Mouse (Mus musculus) small intestine, adult 2 months (tissue): ENCODE data around the gene Paox. TPM values are rescaled to one million over a fixed set of nuclear protein-coding genes. Genes with fewer than 3 reads are reported as not detected.

Source experiments
- H3K27ac ChIP-seq: fragments of 200-500 bp; 2 replicates; pipeline ENCODE4 v1.5.1; 2012; ENCODE audit warnings: low read depth, low read length, control low read depth, inconsistent platforms; ENCODE audit not compliant: insufficient read depth
- H3K27me3 ChIP-seq: fragments of 200-500 bp; 2 replicates; pipeline ENCODE4 v1.6.1; 2012; ENCODE audit warnings: mild to moderate bottlenecking, moderate library complexity, low read length, inconsistent platforms; ENCODE audit not compliant: control insufficient read depth, insufficient read depth
- H3K36me3 ChIP-seq: fragments of 200-500 bp; 2 replicates; pipeline ENCODE4 v1.6.1; 2012; ENCODE audit warnings: mild to moderate bottlenecking, low read length, control low read depth, inconsistent platforms; ENCODE audit not compliant: control insufficient read depth, insufficient read depth
- H3K4me1 ChIP-seq: fragments of 200-500 bp; 2 replicates; pipeline ENCODE4 v1.6.1; 2012; ENCODE audit warnings: low read length, inconsistent platforms, mixed read lengths; ENCODE audit not compliant: control insufficient read depth, insufficient read depth, insufficient read length
- H3K4me3 ChIP-seq: fragments of 200-500 bp; 2 replicates; pipeline ENCODE4 v1.5.1; 2012; ENCODE audit warnings: low read depth, mild to moderate bottlenecking, control low read depth, inconsistent platforms, low read length, moderate library complexity
- CTCF ChIP-seq: fragments of 200-500 bp; IDR thresholded peaks from 2 replicates; pipeline ENCODE4 v1.5.1; 2012; ENCODE audit warnings: low read depth, mild to moderate bottlenecking, control low read depth, inconsistent platforms, low read length, moderate library complexity, mixed read lengths; ENCODE audit not compliant: insufficient replicate concordance, insufficient read length; ENCODE audit errors: extremely low read depth
- POLR2A ChIP-seq: fragments of 200-500 bp; IDR thresholded peaks from 2 replicates; pipeline ENCODE4 v1.6.1; 2012; ENCODE audit warnings: low read depth, mild to moderate bottlenecking, control low read depth, inconsistent platforms, low read length, moderate library complexity
- WGBS: fragments of 180-500 bp; shearing (Covaris S2); methylation state at CpG from one replicate; pipeline ENCODE4 v1.1.7; 2018; 5-methylcytosine and 5-hydroxymethylcytosine counted together
- polyA plus RNA-seq: library from polyadenylated mRNA; depleted of rRNA; stranded (reverse); fragments of >200 nt; gene quantifications from 2 replicates; pipeline ENCODE4 v1.2.3, GENCODE M21; 2012; rRNA removed

Gene Paox
- 11.0 and 13.5 TPM in 2 replicates for polyA plus RNA-seq

DNA sequence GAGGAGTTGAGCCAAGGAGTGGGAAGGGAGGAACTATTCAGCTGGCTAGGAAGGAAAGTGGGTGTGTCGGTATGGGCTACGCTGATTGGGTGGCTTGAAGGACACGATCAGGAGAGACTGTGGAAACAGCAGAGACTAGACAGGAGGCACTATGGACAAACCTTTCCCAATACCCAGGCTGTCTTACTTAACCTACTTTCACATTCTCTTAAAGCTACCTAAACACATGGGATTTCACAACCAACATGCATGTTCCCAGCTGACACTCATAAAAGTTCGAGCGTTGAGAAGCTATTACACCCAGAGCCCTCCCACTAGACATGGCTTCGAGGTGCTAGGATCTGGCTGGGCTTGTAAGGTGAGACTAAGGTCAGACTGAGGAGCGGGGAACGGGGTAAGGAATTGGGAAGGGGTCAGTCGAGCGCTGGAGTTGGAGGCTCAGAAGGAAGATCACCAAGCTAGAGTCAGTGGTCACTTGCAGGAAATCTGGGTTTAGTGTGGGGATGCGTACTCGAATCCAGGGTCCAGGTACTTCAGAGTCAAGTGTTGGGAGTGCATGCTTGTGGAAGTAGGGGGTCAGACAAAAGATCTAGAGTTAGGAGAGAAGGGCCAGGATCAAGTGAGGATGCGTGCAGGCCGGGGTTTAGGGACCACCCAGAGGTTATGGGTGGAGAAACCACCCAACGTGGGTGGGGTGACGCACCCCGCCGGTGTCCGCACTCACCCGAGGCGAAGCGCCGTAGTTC, at the start of gene Paox:
Gene Paox, plus strand, starts transcription at position 217 of the 746 bp plus-strand sequence.
- Histone ChIP-seq H3K4me3 (peak within 1 kb of the TSS; percentile 75), H3K27me3 (no peaks in the 10 kb centered on the region), H3K27ac (peak within 1 kb of the TSS; percentile 96), H3K36me3 (peaks cover 20% of the 10 kb centered on the region), H3K4me1 (peaks cover 7% of the 10 kb centered on the region; the same call in 1 of the 2 replicates)
- WGBS = under 1% methylated on average over 23 of the region's 23 CpGs
- TF ChIP-seq CTCF (no peak), POLR2A (no peak)

DNA sequence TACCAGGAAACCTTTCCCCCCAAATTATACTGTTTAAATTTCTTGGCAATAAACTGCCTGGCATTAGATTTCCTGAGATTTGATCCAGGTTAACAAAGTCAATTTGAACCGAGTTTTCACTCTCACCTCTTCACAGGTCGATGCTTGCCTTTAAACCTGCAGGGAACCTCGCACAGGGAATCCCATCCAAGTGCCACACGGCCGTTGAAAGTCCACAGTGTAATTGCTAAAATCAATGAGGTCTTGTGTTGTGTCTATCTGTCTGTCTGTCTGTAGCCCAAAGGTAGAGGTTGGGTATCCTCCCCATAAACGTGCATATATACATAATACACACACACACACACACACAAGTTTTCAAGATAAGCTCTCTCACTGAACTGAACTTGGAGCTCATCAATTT, 48.2 kb upstream of the Paox start:
- no peaks in the 10 kb centered on the region for H3K36me3 ChIP-seq
- no peak for TF ChIP-seq CTCF
- no peak for TF ChIP-seq POLR2A
- no peaks in the 10 kb centered on the region for H3K4me1 ChIP-seq
- H3K4me3 ChIP-seq = no peak overlapping the region
- H3K27me3 ChIP-seq = peaks cover 2% of the 10 kb centered on the region; the same call in 1 of the 2 replicates
- 36% methylated on average over 6 of the region's 6 CpGs for WGBS
- no peak overlapping the region for H3K27ac ChIP-seq

GRCm38 (mm10) chr7:140070042-140070711, 45.4 kb upstream of the Paox start:
- TF ChIP-seq CTCF (no peak), POLR2A (no peak)
- WGBS = 36% methylated on average over 39 of the region's 39 CpGs

DNA sequence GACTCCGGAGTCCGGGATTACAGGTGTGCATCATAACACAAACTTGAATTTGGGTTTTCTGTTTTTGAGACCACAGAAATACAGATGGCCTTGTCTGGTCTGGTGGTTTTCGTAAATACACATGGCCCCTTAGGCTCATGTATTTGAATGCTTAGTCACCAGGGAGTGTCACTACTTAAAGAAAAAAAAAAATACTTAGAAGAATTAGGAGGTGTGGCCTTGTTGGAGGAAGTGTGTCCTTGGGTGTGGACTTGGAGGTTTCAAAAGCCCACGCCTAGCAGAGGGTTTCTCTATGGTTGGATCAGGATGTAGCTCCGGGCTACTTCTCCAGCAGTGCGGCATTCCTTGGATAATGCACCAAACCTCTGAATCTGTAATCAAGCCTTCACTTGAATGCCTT, 37.9 kb upstream of the Paox start:
- Histone ChIP-seq H3K27ac (no peak overlapping the region), H3K36me3 (no peaks in the 10 kb centered on the region), H3K4me3 (no peak overlapping the region), H3K4me1 (peaks cover 4% of the 10 kb centered on the region), H3K27me3 (peaks cover 20% of the 10 kb centered on the region; the same call in 1 of the 2 replicates)
- no peak for TF ChIP-seq POLR2A
- TF ChIP-seq CTCF = no peak
- WGBS = 36% methylated on average over 6 of the region's 6 CpGs

More at GRCm38 (mm10) chr7:140070042-140070711, 45.4 kb upstream of the Paox start:
- H3K4me1 ChIP-seq = no peaks in the 10 kb centered on the region
- no peaks in the 10 kb centered on the region for H3K27me3 ChIP-seq
- no peak overlapping the region for H3K27ac ChIP-seq
- no peaks in the 10 kb centered on the region for H3K36me3 ChIP-seq
- peak overlapping the region; percentile 35 for H3K4me3 ChIP-seq

DNA sequence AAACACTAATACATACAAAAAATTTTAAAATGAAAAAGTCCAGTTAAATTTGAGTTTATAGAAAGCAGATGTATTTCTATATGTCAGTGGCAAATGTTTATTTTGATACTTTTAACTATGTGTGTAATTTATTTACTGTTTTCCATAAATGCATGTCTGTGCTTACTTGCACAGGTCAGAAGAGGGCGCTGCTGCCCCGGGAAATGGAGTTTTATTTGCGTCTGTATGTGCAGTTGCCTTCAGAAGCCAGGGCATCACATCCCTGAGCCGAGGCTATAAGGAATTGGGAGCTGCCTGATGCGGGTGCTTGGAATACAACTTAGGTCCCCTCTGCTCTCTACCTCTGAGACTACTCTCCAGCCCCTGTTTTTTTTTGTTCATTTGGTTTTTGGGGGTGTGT, 36.9 kb upstream of the Paox start:
- H3K27me3 ChIP-seq = peaks cover 20% of the 10 kb centered on the region; the same call in 1 of the 2 replicates
- no peaks in the 10 kb centered on the region for H3K36me3 ChIP-seq
- H3K4me3 ChIP-seq = no peak overlapping the region
- H3K27ac ChIP-seq = no peak overlapping the region
- no peak for TF ChIP-seq POLR2A
- TF ChIP-seq CTCF = peak; percentile 83
- peaks cover 4% of the 10 kb centered on the region for H3K4me1 ChIP-seq
- 3% methylated on average over 5 of the region's 5 CpGs for WGBS

DNA sequence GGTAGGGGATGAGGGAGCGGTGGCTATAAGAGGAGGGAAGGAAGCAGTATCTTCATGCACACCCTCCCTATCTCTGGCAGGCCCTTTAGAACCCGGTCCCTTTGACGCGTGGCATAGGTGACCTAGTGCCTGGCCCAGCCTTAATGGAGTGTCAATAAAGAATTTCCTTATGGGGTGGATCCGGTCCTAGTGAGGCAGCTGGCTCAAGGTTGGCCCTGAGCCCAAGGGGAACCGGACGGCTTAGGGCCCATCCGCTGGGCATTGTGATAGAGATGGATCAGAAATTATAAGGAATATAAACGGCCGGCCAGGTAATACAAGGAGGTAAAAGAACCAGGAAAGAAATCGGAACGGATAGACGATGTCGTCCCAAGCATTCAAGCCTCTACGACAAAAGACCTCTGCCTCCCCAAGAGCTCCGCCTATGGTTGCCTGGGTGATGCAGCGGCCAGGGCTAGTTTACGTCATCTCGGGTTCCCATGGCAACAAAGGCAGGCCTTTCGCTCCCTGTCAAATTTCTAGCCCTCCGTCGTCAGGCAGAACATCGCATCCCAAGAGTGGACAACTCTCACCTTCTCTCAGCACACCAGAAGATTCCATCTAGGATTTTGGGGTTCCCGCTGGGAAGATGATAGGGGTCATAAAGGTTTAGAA, 35.0 kb upstream of the Paox start:
- H3K4me3 ChIP-seq = 0 out of 2 replicates have a peak overlapping the region, but pooled peaks have one; percentile 3
- peaks cover 4% of the 10 kb centered on the region for H3K4me1 ChIP-seq
- H3K36me3 ChIP-seq = no peaks in the 10 kb centered on the region
- TF ChIP-seq CTCF (no peak), POLR2A (no peak)
- no peak overlapping the region for H3K27ac ChIP-seq
- H3K27me3 ChIP-seq = peaks cover 20% of the 10 kb centered on the region; the same call in 1 of the 2 replicates
- 2% methylated on average over 24 of the region's 24 CpGs for WGBS

- peaks cover 4% of the 10 kb centered on the region for H3K4me1 ChIP-seq
- WGBS = 34% methylated on average over 20 of the region's 20 CpGs
- no peak overlapping the region for H3K27ac ChIP-seq
- no peak for TF ChIP-seq POLR2A
- TF ChIP-seq CTCF = no peak
- H3K4me3 ChIP-seq = no peak overlapping the region
- peaks cover 20% of the 10 kb centered on the region; the same call in 1 of the 2 replicates for H3K27me3 ChIP-seq
- H3K36me3 ChIP-seq = no peaks in the 10 kb centered on the region
Measured at GRCm38 (mm10) chr7:140081408-140082241, 34.0 kb upstream of the Paox start.
